9 mouse cellular contexts compared by ENCODE assay signal in the genomic region with DNA sequence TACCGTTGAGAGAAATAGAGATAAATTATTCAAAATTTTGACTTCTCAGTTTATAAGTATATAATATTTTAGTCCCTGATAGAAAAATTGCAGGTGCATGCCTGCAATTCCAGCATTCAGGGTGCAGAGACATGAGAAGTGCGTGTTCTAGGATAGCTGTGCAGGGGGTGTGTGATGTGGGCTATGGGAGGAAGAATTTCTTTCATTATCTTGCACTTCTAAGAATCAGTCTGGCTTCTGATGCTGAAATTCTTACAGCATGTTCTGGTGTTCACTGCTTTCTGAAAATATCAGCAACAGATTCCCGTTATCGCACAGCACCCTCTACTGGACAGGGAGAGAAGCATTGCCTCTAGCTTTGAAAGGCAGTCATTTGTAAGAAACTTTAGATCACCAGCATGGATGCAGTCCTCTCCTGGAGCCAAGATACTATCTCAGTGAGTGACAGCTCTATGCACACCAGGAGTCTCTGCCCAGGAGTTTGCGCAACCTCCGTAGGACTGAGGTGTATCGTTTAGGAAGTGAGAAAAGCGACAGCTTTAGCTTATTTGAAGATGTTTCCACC.
A peak's percentile ranks its signal among the peaks of the same experiment; 100 is the strongest.
DNase-seq lines count a peak whose midpoint lies in the region; ATAC-seq and TF ChIP-seq lines count a peak whose summit lies in the region.
"Had no signal": no experiment of that assay in that cellular context is flagged by ENCODE, and none has a peak within 500 bp of the region (broad histone marks: within the 10 kb centered on the region; RNA-seq: fewer than 3 reads in every experiment).

No protein-coding gene starts in this region.

- no peaks in the 10 kb centered on the region for H3K36me3 ChIP-seq in thymus, adult 2 months (ENCODE audit: control insufficient read depth, insufficient read depth, low read length)
- H3K36me3 ChIP-seq in midbrain, embryonic 16.5 days (ENCODE audit: control insufficient read depth, insufficient read depth, low read length), result no peaks in the 10 kb centered on the region
- H3K36me3 ChIP-seq in splenic B cell, adult 2 months (ENCODE audit: control insufficient read depth, insufficient read depth, low read length, poor library complexity, severe bottlenecking), result no peaks in the 10 kb centered on the region
- H3K36me3 ChIP-seq: embryonic facial prominence, embryonic 15.5 days had no signal

- H3K9ac ChIP-seq in midbrain, embryonic 16.5 days (ENCODE audit: low read depth, low read length), result peak overlapping the region; percentile 35; the same call in 1 of the 2 replicates
- H3K9ac ChIP-seq: embryonic facial prominence, embryonic 15.5 days had no signal

- intact Hi-C loops in left cerebral cortex, postnatal 25 days (cut with DNase I), result loop anchor here (2.0 to 5.0 kb wide), 3 partner anchors 168 to 412 kb away; no protein-coding TSS in a partner anchor

- peak; percentile 91 for ATAC-seq in inflammation-experienced regulatory T-cells, adult 6 months
- ATAC-seq in midbrain, embryonic 16.5 days, result peak; percentile 48

- TF ChIP-seq POLR2A in thymus, adult 2 months (IDR thresholded peaks at IDR 0.05; ENCODE audit: control insufficient read depth, extremely low read depth, insufficient read depth, low read length, poor library complexity), result no peak
- no peak for TF ChIP-seq POLR2A in cerebellum, adult 2 months (IDR thresholded peaks at IDR 0.05; ENCODE audit: borderline replicate concordance, insufficient read depth, low read length)

- peak; percentile 59 for DNase-seq in thymus, adult 2 months
- no peak for DNase-seq in thymus, adult 18-20 months
- DNase-seq in cerebellum, adult 2 months, result peak; percentile 38 to 64
- peak; percentile 67 for DNase-seq in forelimb bud, embryonic 11.5 days (ENCODE audit: low read depth, low spot score)
- DNase-seq in left cerebral cortex, postnatal 25 days (ENCODE audit: low spot score in 2 of 2), result peak; percentile 51 to 71
- DNase-seq in splenic B cell, adult 2 months (ENCODE audit: low read depth, low spot score), result peak; percentile 73

- no peak overlapping the region for H3K4me2 ChIP-seq in midbrain, embryonic 16.5 days (ENCODE audit: low read length)
- H3K4me2 ChIP-seq: embryonic facial prominence, embryonic 15.5 days had no signal

- no peaks in the 10 kb centered on the region for H3K9me3 ChIP-seq in midbrain, embryonic 16.5 days (replicated peaks; ENCODE audit: control insufficient read depth, low read length, poor library complexity, severe bottlenecking)
- H3K9me3 ChIP-seq: embryonic facial prominence, embryonic 15.5 days had no signal

- H3K4me1 ChIP-seq in thymus, adult 2 months (replicated peaks; ENCODE audit: control insufficient read depth, insufficient read depth, low read length), result no peaks in the 10 kb centered on the region
- H3K4me1 ChIP-seq in cerebellum, adult 2 months (ENCODE audit: control insufficient read depth, insufficient read depth, low read length), result no peaks in the 10 kb centered on the region
- H3K4me1 ChIP-seq in midbrain, embryonic 16.5 days (ENCODE audit: control insufficient read depth, insufficient read depth, low read length), result no peaks in the 10 kb centered on the region
- H3K4me1 ChIP-seq: embryonic facial prominence, embryonic 15.5 days had no signal

- H3K27me3 ChIP-seq in thymus, adult 2 months (ENCODE audit: control insufficient read depth, insufficient read depth, low read length), result no peaks in the 10 kb centered on the region
- no peaks in the 10 kb centered on the region for H3K27me3 ChIP-seq in cerebellum, adult 2 months (ENCODE audit: control insufficient read depth, insufficient read depth, low read length)
- no peaks in the 10 kb centered on the region for H3K27me3 ChIP-seq in midbrain, embryonic 16.5 days (ENCODE audit: control insufficient read depth, insufficient read depth, low read depth, low read length)
- H3K27me3 ChIP-seq in splenic B cell, adult 2 months (ENCODE audit: control insufficient read depth, insufficient read depth, low read length, poor library complexity, severe bottlenecking), result no peaks in the 10 kb centered on the region; the same call in 1 of the 2 replicates
- H3K27me3 ChIP-seq: embryonic facial prominence, embryonic 15.5 days had no signal

- no peak overlapping the region for H3K27ac ChIP-seq in thymus, adult 2 months (ENCODE audit: control insufficient read depth, insufficient read depth, low read length)
- no peak overlapping the region for H3K27ac ChIP-seq in cerebellum, adult 2 months (ENCODE audit: insufficient read depth, low read length)
- no peak overlapping the region for H3K27ac ChIP-seq in midbrain, embryonic 16.5 days (ENCODE audit: low read length)
- H3K27ac ChIP-seq: embryonic facial prominence, embryonic 15.5 days had no signal

- WGBS in thymus, adult 2 months, result 21% methylated on average over 8 of the region's 8 CpGs
- 20% methylated on average over 8 of the region's 8 CpGs for WGBS in cerebellum, adult 2 months
- WGBS in midbrain, embryonic 16.5 days, result 23% methylated on average over 8 of the region's 8 CpGs

- no peak overlapping the region for H3K4me3 ChIP-seq in thymus, adult 2 months (ENCODE audit: control insufficient read depth, insufficient read depth, low read length)
- H3K4me3 ChIP-seq in cerebellum, adult 2 months (replicated peaks; ENCODE audit: insufficient read depth, low read depth, low read length), result no peak overlapping the region
- no peak overlapping the region for H3K4me3 ChIP-seq in midbrain, embryonic 16.5 days (ENCODE audit: low read depth, low read length)
- H3K4me3 ChIP-seq: embryonic facial prominence, embryonic 15.5 days had no signal

- TF ChIP-seq CTCF in thymus, adult 2 months (IDR thresholded peaks at IDR 0.05; ENCODE audit: borderline replicate concordance, control insufficient read depth, extremely low read depth, insufficient read depth, low read length, poor library complexity), result no peak
- peak; percentile 61; the same call in 1 of the 2 replicates for TF ChIP-seq CTCF in cerebellum, adult 2 months (IDR thresholded peaks at IDR 0.05; ENCODE audit: borderline replicate concordance, insufficient read depth, low read depth, low read length)

Comparison
In these comparisons a context has a peak if more than half of its experiments do, and no peak if none do; other contexts are left out.
1. DNase-seq: peak in thymus, adult 2 months (single experiment), cerebellum, adult 2 months (2 of 2), forelimb bud, embryonic 11.5 days (single experiment), left cerebral cortex, postnatal 25 days (2 of 2) and splenic B cell, adult 2 months (single experiment); none in thymus, adult 18-20 months (0 of 2).